Mouse (Mus musculus): ENCODE measurements around the gene Clasp1.

GRCm38 (mm10) chr1:118595395-118595794, 206.5 kb downstream of the Clasp1 start:
- TF ChIP-seq POLR2A (IDR thresholded peaks at IDR 0.05; ENCODE audit: low read depth, low read length) (no peak), CTCF (IDR thresholded peaks at IDR 0.05; ENCODE audit: borderline replicate concordance, insufficient read depth, low read length) (no peak)
